Mouse (Mus musculus) testis, adult 2 months (tissue): ENCODE measurements around the gene Gm20662.

Experiments used
- CTCF ChIP-seq: fragments of 200-500 bp; IDR thresholded peaks from 2 replicates; pipeline ENCODE4 v1.5.1; 2012; ENCODE audit warnings: low read depth, mild to moderate bottlenecking, inconsistent platforms, low read length, moderate library complexity; ENCODE audit not compliant: control insufficient read depth, insufficient read depth, insufficient replicate concordance
- POLR2A ChIP-seq: fragments of 200-500 bp; IDR thresholded peaks from 2 replicates; pipeline ENCODE4 v1.6.1; 2012; ENCODE audit warnings: low read depth, mild to moderate bottlenecking, inconsistent platforms, low read length, moderate library complexity; ENCODE audit not compliant: control insufficient read depth

DNA sequence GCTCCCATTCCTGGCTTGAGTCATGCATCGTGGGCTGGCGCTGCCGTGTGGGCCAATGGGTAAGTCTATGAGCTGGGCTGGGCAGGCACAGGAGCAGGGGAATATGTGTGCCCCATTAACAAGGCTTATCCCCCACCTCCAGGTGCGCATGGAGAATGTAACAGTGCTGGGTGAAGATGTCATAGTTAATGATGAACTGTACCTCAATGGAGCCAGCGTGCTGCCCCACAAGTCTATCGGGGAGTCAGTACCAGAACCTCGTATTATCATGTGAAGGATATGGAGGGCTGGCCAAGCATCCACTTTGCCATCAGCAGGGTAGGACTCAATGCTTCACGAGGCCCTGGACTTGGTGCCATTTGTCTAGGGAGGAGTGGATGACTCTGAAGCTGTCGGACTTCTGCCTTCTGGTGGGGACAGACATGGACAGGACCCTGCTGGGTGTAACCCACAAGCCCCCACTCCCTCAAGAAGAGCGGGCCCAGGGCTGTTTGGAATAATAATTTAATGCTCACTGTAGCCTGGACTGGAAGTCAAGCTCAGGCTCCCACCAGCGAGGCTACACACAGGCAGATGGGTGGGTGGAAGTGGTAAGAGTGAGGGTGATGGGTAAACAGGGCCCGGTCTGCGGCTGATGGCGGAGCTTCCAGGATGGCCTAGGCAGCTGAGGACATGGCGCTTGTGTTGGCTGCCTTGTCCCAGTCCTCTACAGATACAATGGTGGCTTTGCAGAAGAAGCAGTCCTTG, 55.2 kb downstream of the Gm20662 start:
- TF ChIP-seq POLR2A (no peak), CTCF (no peak)
